Comparison of ENCODE assay signal across 29 mouse cellular contexts in the genomic region with DNA sequence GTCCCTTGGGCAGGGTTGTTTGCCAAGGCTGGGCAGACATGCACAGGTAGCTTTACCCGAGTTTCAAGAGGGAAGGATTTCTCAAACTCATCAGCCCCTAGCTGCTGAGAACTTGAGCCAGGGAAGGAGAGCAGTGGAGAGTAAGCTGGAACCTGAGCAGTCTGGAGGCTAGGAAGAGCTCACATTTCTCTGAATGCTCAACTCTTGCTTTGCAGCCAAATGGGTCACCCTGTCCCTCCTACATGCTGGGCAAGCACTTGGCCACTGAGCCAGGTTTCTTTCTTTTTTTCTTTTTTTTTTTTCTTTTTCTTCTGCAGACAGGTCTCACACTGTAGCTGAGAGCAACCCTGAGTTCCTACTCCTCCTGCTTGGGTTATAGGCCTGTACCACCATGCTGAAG. TPM values are rescaled to one million over a fixed set of nuclear protein-coding genes. Genes with fewer than 3 reads are reported as not detected.
DNase-seq lines count a peak whose midpoint lies in the region; TF ChIP-seq lines count a peak whose summit lies in the region.
"Had no signal": no experiment of that assay in that cellular context is flagged by ENCODE, and none has a peak within 500 bp of the region (broad histone marks: within the 10 kb centered on the region; RNA-seq: fewer than 3 reads in every experiment).

No protein-coding gene starts in this region.

- 11% methylated on average over 1 of the region's 1 CpGs for WGBS in cerebellum, adult 2 months

- peak overlapping the region; percentile 77; the same call in 1 of the 2 replicates for H3K27ac ChIP-seq in cerebellum, adult 2 months (ENCODE audit: insufficient read depth, low read length)
- H3K27ac ChIP-seq in gastrocnemius, adult 2 months: peak overlapping the region; percentile 84
- 0 out of 2 replicates have a peak overlapping the region, but pooled peaks have one; percentile 4 for H3K27ac ChIP-seq in brown adipose tissue, adult 24 weeks (replicated peaks; ENCODE audit: low read depth, low read length)
- H3K27ac ChIP-seq: embryonic facial prominence, embryonic 12.5 days; heart, embryonic 10.5 days; heart, embryonic 15.5 days; hindbrain, embryonic 13.5 days; kidney, postnatal 0 days; left cerebral cortex, adult 2 months; limb, embryonic 12.5 days; liver, embryonic 15.5 days had no signal

- no peaks in the 10 kb centered on the region for H3K27me3 ChIP-seq in cerebellum, adult 2 months (ENCODE audit: control insufficient read depth, insufficient read depth, low read length)
- H3K27me3 ChIP-seq: embryonic facial prominence, embryonic 12.5 days; heart, embryonic 15.5 days; hindbrain, embryonic 13.5 days; limb, embryonic 12.5 days; liver, embryonic 15.5 days; Patski had no signal

- H3K4me3 ChIP-seq in cerebellum, adult 2 months (replicated peaks; ENCODE audit: insufficient read depth, low read depth, low read length): no peak overlapping the region
- no peak overlapping the region for H3K4me3 ChIP-seq in gastrocnemius, adult 2 months
- H3K4me3 ChIP-seq in brown adipose tissue, adult 24 weeks (ENCODE audit: insufficient read depth, low read depth, low read length): no peak overlapping the region
- H3K4me3 ChIP-seq: embryonic facial prominence, embryonic 12.5 days; heart, embryonic 10.5 days; heart, embryonic 15.5 days; hindbrain, embryonic 13.5 days; left cerebral cortex, adult 2 months; limb, embryonic 12.5 days; liver, embryonic 15.5 days had no signal

- peak; percentile 48 to 74 for DNase-seq in cerebellum, adult 2 months
- no peak for DNase-seq in cerebellum, postnatal 10 days
- DNase-seq in gastrocnemius, adult 2 months: peak; percentile 65
- DNase-seq in gastrocnemius, postnatal 4 days (ENCODE audit: low spot score in 2 of 2): no peak
- DNase-seq in embryo, embryonic 10.5 days (ENCODE audit: low spot score): no peak
- no peak for DNase-seq in heart, postnatal 36 days
- DNase-seq: adrenal gland, postnatal 25 days; embryo, embryonic 11 days; gastrocnemius, postnatal 10 days; heart, adult 11 months; heart, postnatal 4 days; kidney, adult 8-10 months; lung, embryonic 14.5 days; right cerebral cortex, adult 18-20 months; thymus, adult 2 months; thymus, postnatal 36 days had no signal

- no peak for TF ChIP-seq POLR2A in cerebellum, adult 2 months (IDR thresholded peaks at IDR 0.05; ENCODE audit: borderline replicate concordance, insufficient read depth, low read length)

- intact Hi-C loops in gastrocnemius, adult 2 months (cut with DNase I): no loop called here
- intact Hi-C loops in heart, postnatal 36 days (cut with DNase I): no loop called here

- H3K4me1 ChIP-seq in cerebellum, adult 2 months (ENCODE audit: control insufficient read depth, insufficient read depth, low read length): peaks cover 33% of the 10 kb centered on the region
- peaks cover 11% of the 10 kb centered on the region; the same call in 1 of the 2 replicates for H3K4me1 ChIP-seq in brown adipose tissue, adult 24 weeks (ENCODE audit: control insufficient read depth, insufficient read depth, insufficient read length, low read length)

- no peak for TF ChIP-seq CTCF in cerebellum, adult 2 months (IDR thresholded peaks at IDR 0.05; ENCODE audit: borderline replicate concordance, insufficient read depth, low read depth, low read length)
- no peak for TF ChIP-seq CTCF in gastrocnemius, adult 2 months (IDR thresholded peaks at IDR 0.05)

RNA-seq across cellular contexts. Expression of gene Mlf2, which starts 5.5 kb away (rescaled TPM):
- polyA plus RNA-seq in cerebellum, adult 2 months (2012; rRNA removed): 669 and 677 TPM in 2 replicates
- total RNA-seq in gastrocnemius, adult 2 months (2021): 100 to 1,000 TPM; 202 to 204 TPM
- total RNA-seq in gastrocnemius, postnatal 4 days (2021): 100 to 1,000 TPM; 236 to 238 TPM
- 238 and 301 TPM in 2 replicates for polyA plus RNA-seq in brown adipose tissue, adult 24 weeks (2012; ENCODE audit: insufficient read depth, insufficient read length, missing spikeins)
- total RNA-seq in heart, postnatal 36 days (2021): 100 to 1,000 TPM; 195 to 197 TPM

RNA-seq across cellular contexts. Expression of gene Ptms, which starts 16.8 kb away (rescaled TPM):
- polyA plus RNA-seq in cerebellum, adult 2 months (2012; rRNA removed): 958 and 983 TPM in 2 replicates
- 10 to 100 TPM; 65.5 to 99.4 TPM for total RNA-seq in gastrocnemius, adult 2 months (2021)
- 100 to 1,000 TPM; 395 to 409 TPM for total RNA-seq in gastrocnemius, postnatal 4 days (2021)
- 949 and 1,236 TPM in 2 replicates for polyA plus RNA-seq in brown adipose tissue, adult 24 weeks (2012; ENCODE audit: insufficient read depth, insufficient read length, missing spikeins)
- total RNA-seq in heart, postnatal 36 days (2021): 100 to 1,000 TPM; 192 to 194 TPM

RNA-seq across cellular contexts. Expression of gene Lag3, which starts 25.2 kb away (rescaled TPM):
- polyA plus RNA-seq in cerebellum, adult 2 months (2012; rRNA removed): 1.5 TPM in 2 replicates
- under 1 TPM; 0.11 to 0.13 TPM for total RNA-seq in gastrocnemius, adult 2 months (2021)
- total RNA-seq in gastrocnemius, postnatal 4 days (2021): 1 to 10 TPM; 1.1 to 1.2 TPM
- 12.2 and 15.1 TPM in 2 replicates for polyA plus RNA-seq in brown adipose tissue, adult 24 weeks (2012; ENCODE audit: insufficient read depth, insufficient read length, missing spikeins)
- under 1 TPM; 0.19 to 0.43 TPM for total RNA-seq in heart, postnatal 36 days (2021)

RNA-seq across cellular contexts. Expression of gene Cops7a, which starts 28.7 kb away (rescaled TPM):
- polyA plus RNA-seq in cerebellum, adult 2 months (2012; rRNA removed): 276 and 289 TPM in 2 replicates
- 100 to 1,000 TPM; 108 to 115 TPM for total RNA-seq in gastrocnemius, adult 2 months (2021)
- 10 to 100 TPM; 86.3 to 86.8 TPM for total RNA-seq in gastrocnemius, postnatal 4 days (2021)
- polyA plus RNA-seq in brown adipose tissue, adult 24 weeks (2012; ENCODE audit: insufficient read depth, insufficient read length, missing spikeins): 74.8 and 85.4 TPM in 2 replicates
- total RNA-seq in heart, postnatal 36 days (2021): 10 to 100 TPM; 93.6 to 98.8 TPM

RNA-seq across cellular contexts. Expression of gene Cd4, which starts 48.7 kb away (rescaled TPM):
- polyA plus RNA-seq in cerebellum, adult 2 months (2012; rRNA removed): 0.05 and 0.26 TPM in 2 replicates
- total RNA-seq in gastrocnemius, adult 2 months (2021): not detected
- 1 to 10 TPM; 1.4 to 1.7 TPM for total RNA-seq in gastrocnemius, postnatal 4 days (2021)
- not detected in 2 replicates for polyA plus RNA-seq in brown adipose tissue, adult 24 weeks (2012; ENCODE audit: insufficient read depth, insufficient read length, missing spikeins)
- total RNA-seq in heart, postnatal 36 days (2021): under 1 TPM; 0.72 to 0.76 TPM
- total RNA-seq: MEL had no signal
- polyA plus RNA-seq: lung, embryonic 14.5 days; midbrain, embryonic 11.5 days; neural tube, embryonic 11.5 days; Patski had no signal

Comparison
In these comparisons a context has a peak if more than half of its experiments do, and no peak if none do; other contexts are left out.
1. DNase-seq: peak in cerebellum, adult 2 months (2 of 2) and gastrocnemius, adult 2 months (single experiment); none in cerebellum, postnatal 10 days (0 of 2), gastrocnemius, postnatal 4 days (0 of 2), embryo, embryonic 10.5 days (single experiment) and heart, postnatal 36 days (0 of 2).
2. H3K27ac ChIP-seq: peak in every context shown above with its lines; median percentile 84 in gastrocnemius, adult 2 months; 77 in cerebellum, adult 2 months; 4 in brown adipose tissue, adult 24 weeks.